Mouse (Mus musculus) lung, embryonic 14.5 days (tissue): ENCODE data around the gene Hbb-y. TPM values are rescaled to one million over a fixed set of nuclear protein-coding genes. Genes with fewer than 3 reads are reported as not detected.
"Not testable (repeated sequence)": the region's sequence is repeated elsewhere in the genome, so short reads cannot be mapped to it uniquely, and the experiment has no call there.

Source experiments
- ATAC-seq: fragments of 200-750 bp; cut with Nextera tagmentation; 2 replicates; pipeline ENCODE4 v1.8.0; 2017; ENCODE audit warnings: mild to moderate bottlenecking, moderate TSS enrichment, moderate library complexity; ENCODE audit not compliant: insufficient read depth
- DNase-seq: peaks from one replicate; pipeline ENCODE4 v3.0.0-alpha.2; 2015
- H3K27ac ChIP-seq: fragments of 300-500 bp; sonication (generic); 2 replicates; pipeline ENCODE4 v1.5.1; 2014; ENCODE audit warnings: low read depth, mild to moderate bottlenecking, moderate library complexity
- H3K27me3 ChIP-seq: fragments of 300-500 bp; sonication (generic); 2 replicates; pipeline ENCODE4 v1.6.1; 2014; ENCODE audit warnings: low read length, control low read depth; ENCODE audit not compliant: insufficient read depth
- H3K36me3 ChIP-seq: fragments of 300-500 bp; sonication (generic); 2 replicates; pipeline ENCODE4 v1.6.1; 2014; ENCODE audit warnings: control low read depth; ENCODE audit not compliant: insufficient read depth
- H3K4me1 ChIP-seq: fragments of 300-500 bp; sonication (generic); 2 replicates; pipeline ENCODE4 v1.6.1; 2014; ENCODE audit warnings: antibody characterized with exemption, control low read depth; ENCODE audit not compliant: insufficient read depth
- H3K4me2 ChIP-seq: fragments of 300-500 bp; sonication (generic); 2 replicates; pipeline ENCODE4 v1.6.1; 2014; ENCODE audit warnings: mild to moderate bottlenecking
- H3K4me3 ChIP-seq: fragments of 300-500 bp; sonication (generic); 2 replicates; pipeline ENCODE4 v1.5.1; 2014; ENCODE audit warnings: low read depth, low read length
- H3K9ac ChIP-seq: fragments of 300-500 bp; sonication (generic); 2 replicates; pipeline ENCODE4 v1.6.1; 2014
- H3K9me3 ChIP-seq: fragments of 300-500 bp; sonication (generic); 2 replicates; pipeline ENCODE4 v1.6.1; 2016; ENCODE audit warnings: low read depth, low read length, control low read depth
- CTCF ChIP-seq: IDR thresholded peaks from 2 replicates; pipeline ENCODE4 v1.5.1; 2016; ENCODE audit warnings: antibody characterized with exemption, low read depth
- WGBS: fragments of 180-500 bp; shearing (Covaris S2); extraction: QIAGEN DNeasy Blood & Tissue Kit; methylation state at CpG from one replicate; pipeline ENCODE4 v1.1.7; 2014; 5-methylcytosine and 5-hydroxymethylcytosine counted together
- polyA plus RNA-seq: library from polyadenylated mRNA; unstranded; fragments of >200 nt; fragmentation: Nextera tagmentation; extraction: Ambion mirVana; gene quantifications from 2 replicates; pipeline ENCODE4 v1.2.1, GENCODE M21; 2014

The Hbb-y gene
- polyA plus RNA-seq, 1 experiment from 2014 or later, result 1,968 TPM

DNA sequence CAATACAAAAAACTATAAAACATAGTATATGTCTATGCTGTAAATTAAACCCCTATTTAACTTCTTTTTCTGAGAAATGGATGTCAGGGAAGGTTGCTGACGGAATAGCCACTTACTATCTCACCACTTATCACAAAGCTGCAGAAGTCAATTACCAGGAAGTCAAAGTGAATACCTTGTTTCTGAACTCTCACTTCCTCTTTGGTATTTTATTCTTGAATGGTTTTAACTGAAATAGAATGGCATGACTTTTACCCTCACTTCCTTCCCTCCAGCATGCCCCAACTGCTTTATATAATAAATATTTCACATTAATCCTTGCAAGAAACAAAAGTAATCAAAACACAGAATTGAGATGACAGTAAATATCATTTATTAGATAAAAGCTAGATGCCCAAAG is 40.8 kb downstream of the Hbb-y start:
- ATAC-seq (no peak), DNase-seq (no peak)
- TF ChIP-seq CTCF, result no peak
- H3K9me3 ChIP-seq, result no peaks in the 10 kb centered on the region
- WGBS, result 46% methylated on average over 1 of the region's 1 CpGs
- H3K4me2 ChIP-seq, result no peak overlapping the region
- no peak overlapping the region for H3K4me3 ChIP-seq
- H3K27ac ChIP-seq, result no peak overlapping the region; the same call in 1 of the 2 replicates
- H3K4me1 ChIP-seq, result no peaks in the 10 kb centered on the region
- H3K36me3 ChIP-seq, result no peaks in the 10 kb centered on the region
- H3K9ac ChIP-seq, result no peak overlapping the region
- no peaks in the 10 kb centered on the region for H3K27me3 ChIP-seq

DNA sequence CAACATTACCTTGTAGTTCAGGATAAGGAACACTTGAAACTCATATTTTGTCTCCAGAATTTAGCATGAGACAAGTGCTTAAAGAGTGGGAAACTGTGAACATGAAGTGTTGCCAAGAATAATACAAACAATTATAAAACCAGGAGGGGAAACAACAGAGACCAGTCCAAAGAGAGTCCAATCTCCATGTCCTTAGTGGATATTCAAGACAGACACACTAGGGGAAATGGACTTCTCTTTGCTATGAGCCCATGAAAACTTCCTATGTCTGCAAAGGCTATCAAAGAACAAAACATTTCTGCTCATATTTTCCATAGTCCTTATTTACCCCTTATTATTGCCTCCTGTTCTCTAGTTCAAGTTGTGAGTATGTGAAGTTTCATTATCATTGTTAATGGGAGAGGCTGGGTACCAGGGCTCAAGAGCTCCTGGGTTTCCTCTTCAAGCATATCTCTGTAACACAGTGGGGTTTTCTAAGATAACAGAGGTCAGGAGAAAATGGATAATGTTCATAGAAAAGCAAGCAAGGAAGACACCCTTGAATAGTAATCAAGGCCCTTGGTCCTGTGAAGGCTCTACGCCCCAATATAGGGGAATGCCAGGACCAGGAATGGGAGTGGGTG is 41.7 kb downstream of the Hbb-y start:
- Histone ChIP-seq H3K4me2 (no peak overlapping the region), H3K4me3 (no peak overlapping the region), H3K27ac (no peak overlapping the region), H3K4me1 (no peaks in the 10 kb centered on the region), H3K9ac (no peak overlapping the region), H3K27me3 (no peaks in the 10 kb centered on the region), H3K36me3 (no peaks in the 10 kb centered on the region), H3K9me3 (no peaks in the 10 kb centered on the region)
- DNase-seq, result no peak
- WGBS, result 80% methylated on average over 1 of the region's 1 CpGs
- no peak for TF ChIP-seq CTCF
- ATAC-seq, result no peak

DNA sequence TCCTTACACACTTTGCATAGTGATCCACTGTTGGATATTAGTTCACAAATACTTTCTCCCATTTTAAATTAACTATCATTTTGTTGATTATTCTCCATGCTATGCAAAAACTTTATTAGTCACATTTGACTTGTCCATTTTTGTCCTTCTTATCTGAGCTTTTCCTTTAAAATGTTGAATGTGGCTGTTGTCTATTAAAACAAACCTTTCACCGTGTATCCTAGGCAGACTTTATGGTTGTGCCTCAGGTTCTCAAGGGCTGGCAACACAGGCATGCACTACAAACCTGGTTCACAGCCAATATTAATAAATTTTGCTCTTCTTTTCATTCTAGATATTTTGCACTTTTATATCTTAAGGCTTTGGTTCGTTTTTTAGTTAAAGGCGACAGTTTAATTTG is 42.3 kb downstream of the Hbb-y start:
- WGBS, result 71% methylated on average over 3 of the region's 3 CpGs
- Histone ChIP-seq H3K36me3 (no peaks in the 10 kb centered on the region), H3K9ac (no peak overlapping the region), H3K9me3 (no peaks in the 10 kb centered on the region), H3K4me2 (no peak overlapping the region), H3K4me3 (no peak overlapping the region), H3K27me3 (no peaks in the 10 kb centered on the region), H3K27ac (no peak overlapping the region), H3K4me1 (no peaks in the 10 kb centered on the region)
- no peak for ATAC-seq
- TF ChIP-seq CTCF, result no peak
- no peak for DNase-seq

GRCm38 (mm10) chr7:103810296-103810695 is 42.7 kb downstream of the Hbb-y start:
- TF ChIP-seq CTCF, result no peak
- no peaks in the 10 kb centered on the region for H3K4me1 ChIP-seq
- H3K36me3 ChIP-seq, result no peaks in the 10 kb centered on the region
- H3K9me3 ChIP-seq, result no peaks in the 10 kb centered on the region
- H3K9ac ChIP-seq, result no peak overlapping the region
- ATAC-seq (no peak), DNase-seq (no peak)
- no peak overlapping the region for H3K4me2 ChIP-seq
- no peaks in the 10 kb centered on the region for H3K27me3 ChIP-seq
- no peak overlapping the region for H3K4me3 ChIP-seq
- H3K27ac ChIP-seq, result no peak overlapping the region; the same call in 1 of the 2 replicates
- WGBS, result 69% methylated on average over 1 of the region's 1 CpGs

GRCm38 (mm10) chr7:103809801-103810155 is 43.2 kb downstream of the Hbb-y start:
- no peaks in the 10 kb centered on the region for H3K27me3 ChIP-seq
- ATAC-seq (no peak), DNase-seq (no peak)
- H3K36me3 ChIP-seq, result no peaks in the 10 kb centered on the region
- H3K9ac ChIP-seq, result no peak overlapping the region
- no peaks in the 10 kb centered on the region for H3K4me1 ChIP-seq
- no peak for TF ChIP-seq CTCF
- H3K4me2 ChIP-seq, result no peak overlapping the region
- H3K9me3 ChIP-seq, result no peaks in the 10 kb centered on the region
- H3K27ac ChIP-seq, result no peak overlapping the region; the same call in 1 of the 2 replicates
- H3K4me3 ChIP-seq, result no peak overlapping the region
- 62% methylated on average over 1 of the region's 1 CpGs for WGBS

GRCm38 (mm10) chr7:103808971-103809800 is 43.8 kb downstream of the Hbb-y start:
- 31% methylated on average over 5 of the region's 5 CpGs for WGBS
- H3K27ac ChIP-seq, result no peak overlapping the region; the same call in 1 of the 2 replicates

DNA sequence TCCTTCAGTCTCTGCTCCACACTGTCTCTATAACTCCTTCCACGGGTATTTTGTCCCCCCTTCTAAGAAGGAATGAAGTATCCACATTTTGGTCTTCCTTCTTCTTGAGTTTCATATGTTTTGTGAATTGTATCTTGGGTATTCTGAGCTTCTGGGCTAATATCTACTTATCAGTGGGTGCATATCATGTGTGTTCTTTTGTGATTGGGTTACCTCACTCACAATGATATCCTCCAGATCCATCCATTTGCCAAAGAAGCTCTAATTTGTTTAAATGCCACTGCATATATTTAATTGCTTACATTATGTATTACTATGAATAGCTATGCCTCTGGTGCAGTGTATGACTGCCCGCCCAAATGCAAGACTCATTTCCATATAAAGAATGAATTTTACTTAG is 44.9 kb downstream of the Hbb-y start:
- WGBS, result 64% methylated on average over 2 of the region's 2 CpGs
- not testable (repeated sequence) for DNase-seq, H3K9me3 ChIP-seq, ATAC-seq, H3K27ac ChIP-seq, H3K4me2 ChIP-seq, H3K4me1 ChIP-seq, H3K9ac ChIP-seq, H3K27me3 ChIP-seq, H3K4me3 ChIP-seq, H3K36me3 ChIP-seq

More at GRCm38 (mm10) chr7:103808971-103809800, 43.8 kb downstream of the Hbb-y start:
- H3K4me2 ChIP-seq, result no peak overlapping the region
- no peaks in the 10 kb centered on the region for H3K27me3 ChIP-seq
- DNase-seq (no peak), ATAC-seq (no peak)
- no peak for TF ChIP-seq CTCF
- no peaks in the 10 kb centered on the region for H3K9me3 ChIP-seq
- no peaks in the 10 kb centered on the region for H3K36me3 ChIP-seq
- H3K4me3 ChIP-seq, result no peak overlapping the region
- no peaks in the 10 kb centered on the region for H3K4me1 ChIP-seq
- no peak overlapping the region for H3K9ac ChIP-seq
